Comparison of ENCODE assay signal across 22 mouse cellular contexts in the genomic region with DNA sequence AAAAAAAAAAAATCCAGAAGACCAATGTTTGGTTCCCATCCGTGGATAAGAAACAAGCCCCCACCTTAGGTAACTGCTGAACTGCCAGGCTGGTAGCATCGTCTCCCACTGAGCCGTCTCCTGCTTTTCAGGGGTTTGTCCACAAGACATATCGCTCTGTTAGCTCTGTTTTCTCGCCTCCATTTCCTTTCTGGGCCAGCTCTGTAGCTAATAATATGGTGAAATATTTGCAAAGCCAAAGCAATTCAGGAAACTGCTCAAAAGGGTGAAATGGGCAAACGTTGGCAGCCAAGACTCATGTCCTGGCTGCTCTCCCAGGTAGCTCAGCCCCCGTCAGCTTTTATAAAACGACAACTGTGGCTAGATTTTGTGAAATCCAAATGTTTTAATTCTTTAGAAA. TPM values are rescaled to one million over a fixed set of nuclear protein-coding genes. Genes with fewer than 3 reads are reported as not detected.
DNase-seq lines count a peak whose midpoint lies in the region; ATAC-seq and TF ChIP-seq lines count a peak whose summit lies in the region.
"Had no signal": no experiment of that assay in that cellular context is flagged by ENCODE, and none has a peak within 500 bp of the region (broad histone marks: within the 10 kb centered on the region; RNA-seq: fewer than 3 reads in every experiment).

No protein-coding gene starts in this region.

- H3K9me3 ChIP-seq in forebrain, embryonic 16.5 days (ENCODE audit: control insufficient read depth, low read length) = no peaks in the 10 kb centered on the region
- no peaks in the 10 kb centered on the region for H3K9me3 ChIP-seq in forebrain, embryonic 11.5 days (ENCODE audit: control insufficient read depth, low read length)
- no peaks in the 10 kb centered on the region for H3K9me3 ChIP-seq in lung, postnatal 0 days (ENCODE audit: low read length)
- H3K9me3 ChIP-seq: limb, embryonic 12.5 days; liver, embryonic 13.5 days; neural tube, embryonic 15.5 days had no signal

- no peak for TF ChIP-seq POLR2A in embryonic fibroblast, embryonic 13.5 days (IDR thresholded peaks at IDR 0.05; ENCODE audit: low read depth, low read length)

- no peak for TF ChIP-seq CTCF in lung, postnatal 0 days (IDR thresholded peaks at IDR 0.05)
- no peak for TF ChIP-seq CTCF in embryonic fibroblast, embryonic 13.5 days (IDR thresholded peaks at IDR 0.05; ENCODE audit: borderline replicate concordance, insufficient read depth, low read length)

- no peaks in the 10 kb centered on the region for H3K27me3 ChIP-seq in forebrain, embryonic 16.5 days (replicated peaks; ENCODE audit: control insufficient read depth, insufficient read depth, low read length)
- H3K27me3 ChIP-seq in forebrain, embryonic 11.5 days (ENCODE audit: control insufficient read depth, insufficient read depth, low read length) = no peaks in the 10 kb centered on the region
- no peaks in the 10 kb centered on the region for H3K27me3 ChIP-seq in lung, postnatal 0 days (replicated peaks; ENCODE audit: insufficient read depth, low read length)
- H3K27me3 ChIP-seq: heart, embryonic 13.5 days; limb, embryonic 12.5 days; liver, embryonic 13.5 days; neural tube, embryonic 15.5 days had no signal

- TF ChIP-seq EP300 in lung, postnatal 0 days (IDR thresholded peaks at IDR 0.05) = no peak

- no peaks in the 10 kb centered on the region for H3K36me3 ChIP-seq in forebrain, embryonic 16.5 days (ENCODE audit: control insufficient read depth, insufficient read depth)
- no peaks in the 10 kb centered on the region for H3K36me3 ChIP-seq in forebrain, embryonic 11.5 days (ENCODE audit: control insufficient read depth, insufficient read depth, low read length)
- no peaks in the 10 kb centered on the region for H3K36me3 ChIP-seq in lung, postnatal 0 days (ENCODE audit: insufficient read depth, low read length)
- H3K36me3 ChIP-seq: limb, embryonic 12.5 days; liver, embryonic 13.5 days; neural tube, embryonic 15.5 days had no signal

- no peak overlapping the region for H3K27ac ChIP-seq in forebrain, embryonic 16.5 days (ENCODE audit: low read length)
- no peak overlapping the region for H3K27ac ChIP-seq in forebrain, embryonic 11.5 days (ENCODE audit: low read depth, low read length)
- no peak overlapping the region for H3K27ac ChIP-seq in lung, postnatal 0 days (ENCODE audit: low read length)
- H3K27ac ChIP-seq in embryonic fibroblast, embryonic 13.5 days (ENCODE audit: insufficient read depth, low read length) = peak overlapping the region; percentile 11; the same call in 1 of the 2 replicates
- H3K27ac ChIP-seq: heart, embryonic 13.5 days; limb, embryonic 12.5 days; liver, embryonic 13.5 days; macrophage; neural tube, embryonic 15.5 days had no signal

- WGBS in forebrain, embryonic 16.5 days = 52% methylated on average over 8 of the region's 8 CpGs
- 86% methylated on average over 8 of the region's 8 CpGs for WGBS in forebrain, embryonic 11.5 days
- WGBS in lung, postnatal 0 days = 43% methylated on average over 8 of the region's 8 CpGs

- no peaks in the 10 kb centered on the region for H3K4me1 ChIP-seq in forebrain, embryonic 16.5 days (replicated peaks; ENCODE audit: control insufficient read depth, insufficient read depth, low read length)
- H3K4me1 ChIP-seq in forebrain, embryonic 11.5 days (replicated peaks; ENCODE audit: control insufficient read depth, insufficient read depth, low read length) = no peaks in the 10 kb centered on the region
- H3K4me1 ChIP-seq in lung, postnatal 0 days (ENCODE audit: insufficient read depth, low read depth, low read length) = no peaks in the 10 kb centered on the region
- H3K4me1 ChIP-seq in embryonic fibroblast, embryonic 13.5 days (ENCODE audit: control insufficient read depth, insufficient read depth, low read length) = no peaks in the 10 kb centered on the region
- H3K4me1 ChIP-seq: limb, embryonic 12.5 days; liver, embryonic 13.5 days; neural tube, embryonic 15.5 days had no signal

- DNase-seq in forebrain, embryonic 11.5 days (ENCODE audit: low spot score) = no peak
- DNase-seq in lung, postnatal 0 days (ENCODE audit: low spot score) = peak; percentile 13
- no peak for DNase-seq in lung, postnatal 4 days
- peak; percentile 10 to 54 for DNase-seq in layer of hippocampus, postnatal 14 days (ENCODE audit: low spot score in 2 of 2)
- DNase-seq in kidney, postnatal 14 days = no peak
- DNase-seq in T-cell, adult 2 months (ENCODE audit: low spot score) = no peak
- DNase-seq: B cell, adult 2 months; cerebellum, postnatal 36 days; heart, postnatal 36 days; kidney, adult 11 months; kidney, postnatal 10 days; liver, embryonic 13.5 days had no signal

- H3K9ac ChIP-seq in forebrain, embryonic 16.5 days (replicated peaks; ENCODE audit: low read depth, low read length) = no peak overlapping the region
- no peak overlapping the region for H3K9ac ChIP-seq in forebrain, embryonic 11.5 days (ENCODE audit: low read length)
- H3K9ac ChIP-seq in lung, postnatal 0 days (replicated peaks; ENCODE audit: low read depth) = no peak overlapping the region
- H3K9ac ChIP-seq: heart, embryonic 13.5 days; limb, embryonic 12.5 days; liver, embryonic 13.5 days; neural tube, embryonic 15.5 days had no signal

- no peak overlapping the region for H3K4me3 ChIP-seq in forebrain, embryonic 16.5 days (replicated peaks; ENCODE audit: low read length)
- H3K4me3 ChIP-seq in forebrain, embryonic 11.5 days (ENCODE audit: low read depth, low read length) = no peak overlapping the region
- no peak overlapping the region for H3K4me3 ChIP-seq in lung, postnatal 0 days (ENCODE audit: low read depth, low read length)
- no peak overlapping the region for H3K4me3 ChIP-seq in embryonic fibroblast, embryonic 13.5 days (ENCODE audit: insufficient read depth, low read length)
- H3K4me3 ChIP-seq: heart, embryonic 13.5 days; limb, embryonic 12.5 days; liver, embryonic 13.5 days; neural tube, embryonic 15.5 days had no signal

- ATAC-seq in forebrain, embryonic 16.5 days = peak; percentile 18; the same call in 1 of the 2 replicates
- ATAC-seq in forebrain, embryonic 11.5 days (replicated peaks; ENCODE audit: low FRiP score) = no peak
- ATAC-seq in lung, postnatal 0 days = no peak
- ATAC-seq: hindbrain, embryonic 16.5 days had no signal

- H3K4me2 ChIP-seq in forebrain, embryonic 16.5 days (ENCODE audit: low read length) = no peak overlapping the region
- H3K4me2 ChIP-seq in forebrain, embryonic 11.5 days (ENCODE audit: low read depth, low read length, severe bottlenecking) = no peak overlapping the region
- H3K4me2 ChIP-seq in lung, postnatal 0 days (replicated peaks; ENCODE audit: low read depth, low read length) = no peak overlapping the region
- H3K4me2 ChIP-seq: heart, embryonic 13.5 days; limb, embryonic 12.5 days; liver, embryonic 13.5 days; midbrain, embryonic 11.5 days; neural tube, embryonic 15.5 days had no signal

RNA-seq across cellular contexts. Expression of a gene that starts 50.4 kb away (rescaled TPM):
- polyA plus RNA-seq in forebrain, embryonic 16.5 days (2015; fragmentation: Nextera tagmentation; extraction: Ambion mirVana) = 8.0 and 11.6 TPM in 2 replicates
- polyA plus RNA-seq in forebrain, embryonic 11.5 days (2014; fragmentation: Nextera tagmentation; extraction: Ambion mirVana) = 0.27 TPM in 1 of 2 replicates, not detected in the other
- polyA plus RNA-seq in lung, postnatal 0 days (2015; fragmentation: Nextera tagmentation; extraction: Ambion mirVana) = 1.8 and 3.1 TPM in 2 replicates
- 0.90 TPM in 1 of 2 replicates, not detected in the other for polyA plus RNA-seq in embryonic fibroblast, embryonic 13.5 days (2011; ENCODE audit: insufficient read length, low read depth, missing spikeins)
- total RNA-seq in layer of hippocampus, postnatal 14 days (2021) = 10 to 100 TPM; 41.6 to 54.9 TPM
- total RNA-seq: granulocyte monocyte progenitor cell, adult 5-6 weeks had no signal
- polyA plus RNA-seq: liver, embryonic 13.5 days; macrophage; thymus, postnatal 0 days had no signal

Comparison
In these comparisons a context has a peak if more than half of its experiments do, and no peak if none do; other contexts are left out.
1. DNase-seq: peak in lung, postnatal 0 days (single experiment) and layer of hippocampus, postnatal 14 days (2 of 2); none in forebrain, embryonic 11.5 days (single experiment), lung, postnatal 4 days (0 of 2), kidney, postnatal 14 days (single experiment) and T-cell, adult 2 months (single experiment).